Mouse (Mus musculus): Measurements from ENCODE around the gene Clic4. TPM values are rescaled to one million over a fixed set of nuclear protein-coding genes. Genes with fewer than 3 reads are reported as not detected.
A peak's percentile ranks its signal among the peaks of the same experiment; 100 is the strongest.
"Not testable (repeated sequence)": the region's sequence is repeated elsewhere in the genome, so short reads cannot be mapped to it uniquely, and the experiment has no call there.

Clic4 gene
- polyA plus RNA-seq, 1 experiment from 2014 or later: 211 TPM

GRCm38 (mm10) chr4:135282651-135283290, 10.2 kb upstream of the Clic4 start:
- 0 out of 2 replicates have a peak overlapping the region, but pooled peaks have one; percentile 20 for H3K27ac ChIP-seq (ENCODE audit: low read length)
- peak; percentile 60 for DNase-seq (ENCODE audit: low spot score)

GRCm38 (mm10) chr4:135280016-135280415, 7.4 kb upstream of the Clic4 start:
- not testable (repeated sequence) for H3K4me3 ChIP-seq (ENCODE audit: low read depth, low read length); H3K9me3 ChIP-seq (ENCODE audit: low read length); H3K27me3 ChIP-seq (replicated peaks; ENCODE audit: insufficient read depth, low read length); H3K9ac ChIP-seq (replicated peaks; ENCODE audit: low read depth); H3K4me1 ChIP-seq (ENCODE audit: insufficient read depth, low read depth, low read length); H3K4me2 ChIP-seq (replicated peaks; ENCODE audit: low read depth, low read length); H3K27ac ChIP-seq (ENCODE audit: low read length); DNase-seq (ENCODE audit: low spot score); ATAC-seq; H3K36me3 ChIP-seq (ENCODE audit: insufficient read depth, low read length)
- WGBS: 62% methylated on average over 2 of the region's 2 CpGs

More at GRCm38 (mm10) chr4:135282651-135283290, 10.2 kb upstream of the Clic4 start:
- Histone ChIP-seq H3K4me3 (ENCODE audit: low read depth, low read length) (no peak overlapping the region), H3K4me2 (replicated peaks; ENCODE audit: low read depth, low read length) (no peak overlapping the region), H3K27me3 (replicated peaks; ENCODE audit: insufficient read depth, low read length) (no peaks in the 10 kb centered on the region), H3K9ac (replicated peaks; ENCODE audit: low read depth) (no peak overlapping the region), H3K4me1 (ENCODE audit: insufficient read depth, low read depth, low read length) (peaks cover 20% of the 10 kb centered on the region), H3K36me3 (ENCODE audit: insufficient read depth, low read length) (no peaks in the 10 kb centered on the region), H3K9me3 (ENCODE audit: low read length) (no peaks in the 10 kb centered on the region)
- ATAC-seq: no peak
- WGBS: 40% methylated on average over 13 of the region's 13 CpGs
- peak; percentile 31; the same call in 1 of the 2 replicates for TF ChIP-seq EP300 (IDR thresholded peaks at IDR 0.05)
- TF ChIP-seq CTCF (IDR thresholded peaks at IDR 0.05): peak; percentile 37

GRCm38 (mm10) chr4:135276681-135277379, 4.2 kb upstream of the Clic4 start:
- 54% methylated on average over 4 of the region's 4 CpGs for WGBS
- no peaks in the 10 kb centered on the region for H3K36me3 ChIP-seq (ENCODE audit: insufficient read depth, low read length)

GRCm38 (mm10) chr4:135274761-135275160, 2.1 kb upstream of the Clic4 start:
- Histone ChIP-seq H3K4me1 (ENCODE audit: insufficient read depth, low read depth, low read length) (peaks cover 11% of the 10 kb centered on the region; the same call in 1 of the 2 replicates), H3K4me3 (ENCODE audit: low read depth, low read length) (no peak overlapping the region), H3K4me2 (replicated peaks; ENCODE audit: low read depth, low read length) (no peak overlapping the region), H3K27me3 (replicated peaks; ENCODE audit: insufficient read depth, low read length) (no peaks in the 10 kb centered on the region), H3K9ac (replicated peaks; ENCODE audit: low read depth) (no peak overlapping the region), H3K27ac (ENCODE audit: low read length) (no peak overlapping the region), H3K36me3 (ENCODE audit: insufficient read depth, low read length) (no peaks in the 10 kb centered on the region), H3K9me3 (ENCODE audit: low read length) (no peaks in the 10 kb centered on the region)
- 78% methylated on average over 7 of the region's 7 CpGs for whole genome bisulfite sequencing
- no peak for TF ChIP-seq EP300 (IDR thresholded peaks at IDR 0.05)
- no peak for TF ChIP-seq CTCF (IDR thresholded peaks at IDR 0.05)
- DNase-seq (ENCODE audit: low spot score) (no peak), ATAC-seq (no peak)

More at GRCm38 (mm10) chr4:135276681-135277379, 4.2 kb upstream of the Clic4 start:
- TF ChIP-seq CTCF (IDR thresholded peaks at IDR 0.05) (no peak), EP300 (IDR thresholded peaks at IDR 0.05) (no peak)
- no peak for DNase-seq (ENCODE audit: low spot score)
- ATAC-seq: no peak
- H3K4me1 ChIP-seq (ENCODE audit: insufficient read depth, low read depth, low read length): peaks cover 6% of the 10 kb centered on the region; the same call in 1 of the 2 replicates
- no peak overlapping the region for H3K4me2 ChIP-seq (replicated peaks; ENCODE audit: low read depth, low read length)
- no peak overlapping the region for H3K4me3 ChIP-seq (ENCODE audit: low read depth, low read length)
- H3K27ac ChIP-seq (ENCODE audit: low read length): no peak overlapping the region
- H3K27me3 ChIP-seq (replicated peaks; ENCODE audit: insufficient read depth, low read length): no peaks in the 10 kb centered on the region
- no peak overlapping the region for H3K9ac ChIP-seq (replicated peaks; ENCODE audit: low read depth)
- H3K9me3 ChIP-seq (ENCODE audit: low read length): no peaks in the 10 kb centered on the region

GRCm38 (mm10) chr4:135273307-135273682, 681 bp upstream of the Clic4 start:
- peak; percentile 83 for DNase-seq (ENCODE audit: low spot score)
- H3K4me2 ChIP-seq (replicated peaks; ENCODE audit: low read depth, low read length): peak overlapping the region; percentile 57
- H3K27ac ChIP-seq (ENCODE audit: low read length): peak overlapping the region; percentile 96
- no peaks in the 10 kb centered on the region for H3K36me3 ChIP-seq (ENCODE audit: insufficient read depth, low read length)
- WGBS: 5% methylated on average over 17 of the region's 17 CpGs
- no peaks in the 10 kb centered on the region for H3K27me3 ChIP-seq (replicated peaks; ENCODE audit: insufficient read depth, low read length)
- peak; percentile 27 for ATAC-seq
- TF ChIP-seq EP300 (IDR thresholded peaks at IDR 0.05) (peak; percentile 58; the same call in 1 of the 2 replicates), CTCF (IDR thresholded peaks at IDR 0.05) (peak; percentile 4; the same call in 1 of the 2 replicates)
- peak overlapping the region; percentile 39; the same call in 1 of the 2 replicates for H3K9ac ChIP-seq (replicated peaks; ENCODE audit: low read depth)
- peak overlapping the region; percentile 29; the same call in 1 of the 2 replicates for H3K4me3 ChIP-seq (ENCODE audit: low read depth, low read length)
- H3K9me3 ChIP-seq (ENCODE audit: low read length): no peaks in the 10 kb centered on the region
- peaks cover 20% of the 10 kb centered on the region; the same call in 1 of the 2 replicates for H3K4me1 ChIP-seq (ENCODE audit: insufficient read depth, low read depth, low read length)

GRCm38 (mm10) chr4:135271881-135272616, 565 bp downstream of the Clic4 start:
- no peaks in the 10 kb centered on the region for H3K9me3 ChIP-seq (ENCODE audit: low read length)
- DNase-seq (ENCODE audit: low spot score) (peak; percentile 74), ATAC-seq (peak; percentile 24)
- peak overlapping the region; percentile 95 for H3K27ac ChIP-seq (ENCODE audit: low read length)
- TF ChIP-seq CTCF (IDR thresholded peaks at IDR 0.05) (peak; percentile 28), EP300 (IDR thresholded peaks at IDR 0.05) (no peak)
- H3K9ac ChIP-seq (replicated peaks; ENCODE audit: low read depth): peak overlapping the region; percentile 92
- no peaks in the 10 kb centered on the region for H3K36me3 ChIP-seq (ENCODE audit: insufficient read depth, low read length)
- peak overlapping the region; percentile 65 for H3K4me2 ChIP-seq (replicated peaks; ENCODE audit: low read depth, low read length)
- H3K4me3 ChIP-seq (ENCODE audit: low read depth, low read length): peak overlapping the region; percentile 81
- 1% methylated on average over 56 of the region's 67 CpGs for WGBS
- H3K27me3 ChIP-seq (replicated peaks; ENCODE audit: insufficient read depth, low read length): no peaks in the 10 kb centered on the region
- peaks cover 20% of the 10 kb centered on the region; the same call in 1 of the 2 replicates for H3K4me1 ChIP-seq (ENCODE audit: insufficient read depth, low read depth, low read length)
